Mouse (Mus musculus) midbrain, embryonic 14.5 days (tissue): Measurements from ENCODE around the gene 1700061G19Rik. TPM values are rescaled to one million over a fixed set of nuclear protein-coding genes. Genes with fewer than 3 reads are reported as not detected.

ENCODE experiments used
- ATAC-seq: fragments of 200-750 bp; cut with Nextera tagmentation; 2 replicates; pipeline ENCODE4 v1.8.0; 2017; ENCODE audit warnings: moderate number of reproducible peaks, moderate library complexity; ENCODE audit not compliant: low FRiP score, low TSS enrichment
- DNase-seq: peaks from one replicate; pipeline ENCODE4 v3.0.0-alpha.2; 2015
- H3K27ac ChIP-seq: fragments of 300-500 bp; sonication (generic); replicated peaks from 2 replicates; pipeline ENCODE4 v1.5.1; 2014; ENCODE audit warnings: mild to moderate bottlenecking, low read depth, low read length, moderate library complexity
- H3K27me3 ChIP-seq: fragments of 300-500 bp; sonication (generic); 2 replicates; pipeline ENCODE4 v1.6.1; 2014; ENCODE audit warnings: low read length, control low read depth, mixed read lengths; ENCODE audit not compliant: control insufficient read depth, insufficient read depth
- H3K36me3 ChIP-seq: fragments of 300-500 bp; sonication (generic); 2 replicates; pipeline ENCODE4 v1.6.1; 2014; ENCODE audit warnings: low read length, control low read depth; ENCODE audit not compliant: control insufficient read depth, insufficient read depth
- H3K4me1 ChIP-seq: fragments of 300-500 bp; sonication (generic); 2 replicates; pipeline ENCODE4 v1.6.1; 2014; ENCODE audit warnings: mild to moderate bottlenecking, antibody characterized with exemption, low read length, control low read depth; ENCODE audit not compliant: control insufficient read depth, insufficient read depth
- H3K4me2 ChIP-seq: fragments of 300-500 bp; sonication (generic); 2 replicates; pipeline ENCODE4 v1.6.1; 2014; ENCODE audit warnings: mild to moderate bottlenecking, low read length, moderate library complexity
- H3K4me3 ChIP-seq: fragments of 300-500 bp; sonication (generic); replicated peaks from 2 replicates; pipeline ENCODE4 v1.5.1; 2014; ENCODE audit warnings: low read depth, low read length
- H3K9ac ChIP-seq: fragments of 300-500 bp; sonication (generic); replicated peaks from 2 replicates; pipeline ENCODE4 v1.6.1; 2014; ENCODE audit warnings: mild to moderate bottlenecking, low read length, moderate library complexity
- H3K9me3 ChIP-seq: fragments of 300-500 bp; sonication (generic); 2 replicates; pipeline ENCODE4 v1.6.1; 2016; ENCODE audit warnings: low read length, control low read depth, mixed read lengths; ENCODE audit not compliant: control insufficient read depth
- WGBS: fragments of 180-500 bp; shearing (Covaris S2); extraction: QIAGEN DNeasy Blood & Tissue Kit; methylation state at CpG from one replicate; pipeline ENCODE4 v1.1.7; 2014; 5-methylcytosine and 5-hydroxymethylcytosine counted together
- polyA plus RNA-seq: library from polyadenylated mRNA; unstranded; fragments of >200 nt; fragmentation: Nextera tagmentation; extraction: Ambion mirVana; gene quantifications from 2 replicates; pipeline ENCODE4 v1.2.1, GENCODE M21; 2014

Gene 1700061G19Rik
- polyA plus RNA-seq, 1 experiment from 2014 or later: 0.36 TPM

- DNase-seq: no peak
- no peak overlapping the region for H3K27ac ChIP-seq
- no peaks in the 10 kb centered on the region for H3K27me3 ChIP-seq
- 76% methylated on average over 8 of the region's 8 CpGs for WGBS
- no peaks in the 10 kb centered on the region for H3K9me3 ChIP-seq
- no peak for ATAC-seq
- no peak overlapping the region for H3K4me3 ChIP-seq
- H3K4me1 ChIP-seq: no peaks in the 10 kb centered on the region
- no peak overlapping the region for H3K9ac ChIP-seq
- H3K36me3 ChIP-seq: no peaks in the 10 kb centered on the region
- H3K4me2 ChIP-seq: no peak overlapping the region
Measured at GRCm38 (mm10) chr17:56876981-56877380, 1.7 kb downstream of the 1700061G19Rik start.

- Histone ChIP-seq H3K4me1 (no peaks in the 10 kb centered on the region), H3K27ac (no peak overlapping the region), H3K4me2 (no peak overlapping the region), H3K36me3 (no peaks in the 10 kb centered on the region), H3K9ac (no peak overlapping the region), H3K9me3 (no peaks in the 10 kb centered on the region), H3K4me3 (no peak overlapping the region), H3K27me3 (no peaks in the 10 kb centered on the region)
- 90% methylated on average over 19 of the region's 19 CpGs for whole genome bisulfite sequencing
- DNase-seq (no peak), ATAC-seq (no peak)
Measured at GRCm38 (mm10) chr17:56877426-56877825, 2.1 kb downstream of the 1700061G19Rik start.

DNA sequence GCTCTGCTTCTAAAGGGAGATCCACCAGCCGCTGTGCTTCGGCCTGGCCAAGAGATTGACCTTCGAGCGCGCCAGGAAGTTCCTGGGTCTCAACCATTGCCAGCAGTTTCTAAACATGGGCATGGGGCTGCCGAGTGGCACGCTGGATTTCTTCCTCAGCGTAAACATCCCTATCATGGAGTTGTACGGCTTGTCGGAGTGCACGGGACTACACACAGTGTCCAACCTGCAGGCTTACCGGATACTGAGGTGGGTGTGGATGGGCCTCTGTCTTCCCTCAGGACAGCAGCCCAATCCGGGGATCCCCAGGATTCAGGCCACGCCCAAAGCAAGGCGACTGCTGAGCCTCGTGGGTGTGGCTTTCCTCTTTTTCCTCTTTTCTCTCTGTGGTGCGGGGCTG is 8.3 kb downstream of the 1700061G19Rik start:
- DNase-seq (no peak), ATAC-seq (no peak)
- Histone ChIP-seq H3K4me1 (no peaks in the 10 kb centered on the region), H3K9me3 (no peaks in the 10 kb centered on the region), H3K36me3 (no peaks in the 10 kb centered on the region), H3K4me3 (no peak overlapping the region), H3K4me2 (no peak overlapping the region), H3K9ac (no peak overlapping the region), H3K27me3 (no peaks in the 10 kb centered on the region), H3K27ac (no peak overlapping the region)
- WGBS: 58% methylated on average over 17 of the region's 17 CpGs

- H3K4me1 ChIP-seq: no peaks in the 10 kb centered on the region
- H3K4me2 ChIP-seq: no peak overlapping the region
- no peak overlapping the region for H3K9ac ChIP-seq
- H3K36me3 ChIP-seq: no peaks in the 10 kb centered on the region; the same call in 1 of the 2 replicates
- no peak for ATAC-seq
- 82% methylated on average over 5 of the region's 5 CpGs for WGBS
- no peak for DNase-seq
- no peak overlapping the region for H3K4me3 ChIP-seq
- no peaks in the 10 kb centered on the region for H3K27me3 ChIP-seq
- no peaks in the 10 kb centered on the region for H3K9me3 ChIP-seq
- H3K27ac ChIP-seq: no peak overlapping the region
Measured at GRCm38 (mm10) chr17:56884331-56884730, 9.1 kb downstream of the 1700061G19Rik start.

GRCm38 (mm10) chr17:56884809-56885208 is 9.5 kb downstream of the 1700061G19Rik start:
- H3K27me3 ChIP-seq: no peaks in the 10 kb centered on the region
- DNase-seq (no peak), ATAC-seq (no peak)
- H3K4me3 ChIP-seq: no peak overlapping the region
- no peak overlapping the region for H3K9ac ChIP-seq
- 92% methylated on average over 17 of the region's 17 CpGs for WGBS
- H3K36me3 ChIP-seq: no peaks in the 10 kb centered on the region; the same call in 1 of the 2 replicates
- no peaks in the 10 kb centered on the region for H3K4me1 ChIP-seq
- H3K27ac ChIP-seq: no peak overlapping the region
- H3K4me2 ChIP-seq: no peak overlapping the region
- no peaks in the 10 kb centered on the region for H3K9me3 ChIP-seq

DNA sequence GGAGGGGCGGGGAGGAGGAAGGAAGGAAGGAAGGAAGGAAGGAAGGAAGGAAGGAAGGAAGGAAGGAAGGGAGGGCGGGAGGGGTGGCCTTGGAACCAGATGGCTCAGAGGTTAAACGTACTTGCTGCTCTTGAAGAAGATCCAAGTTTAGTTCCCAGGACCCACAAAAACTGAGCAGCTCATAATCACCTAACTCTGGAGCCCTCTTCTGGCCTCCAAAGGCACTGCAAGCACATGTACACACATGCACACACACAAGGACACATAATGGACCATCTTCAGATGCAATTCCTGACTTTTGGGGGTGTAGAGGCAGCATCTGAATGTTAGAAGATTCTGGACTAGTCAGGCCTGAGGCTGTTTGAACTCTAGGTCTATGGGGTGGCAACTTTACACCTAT is 12.8 kb downstream of the 1700061G19Rik start:
- Histone ChIP-seq H3K27me3 (no peaks in the 10 kb centered on the region), H3K4me2 (no peak overlapping the region), H3K4me3 (no peak overlapping the region), H3K9ac (no peak overlapping the region), H3K4me1 (no peaks in the 10 kb centered on the region), H3K36me3 (peaks cover 22% of the 10 kb centered on the region), H3K9me3 (no peaks in the 10 kb centered on the region), H3K27ac (no peak overlapping the region)
- DNase-seq: no peak
- no peak for ATAC-seq
- 91% methylated on average over 2 of the region's 3 CpGs for WGBS

DNA sequence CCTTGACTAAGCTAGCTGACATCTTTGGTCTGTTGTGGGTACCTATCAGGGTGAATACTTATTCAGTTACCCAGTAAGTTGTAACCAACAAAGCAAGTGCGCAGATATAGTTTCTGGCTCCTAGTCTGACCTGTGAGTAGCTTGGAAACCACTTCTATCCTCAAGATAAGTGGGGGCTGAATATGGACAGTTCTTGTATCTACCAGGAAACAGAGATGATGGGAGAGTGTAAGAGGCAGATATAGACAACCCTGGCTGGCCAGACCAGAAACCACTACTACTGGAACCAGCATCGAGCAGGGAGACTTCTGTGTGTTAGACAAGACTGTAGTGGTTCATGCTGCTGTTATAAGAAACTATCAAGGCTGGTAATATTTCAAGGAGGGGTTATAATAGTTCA is 14.7 kb downstream of the 1700061G19Rik start:
- Histone ChIP-seq H3K9me3 (no peaks in the 10 kb centered on the region), H3K4me2 (no peak overlapping the region), H3K4me3 (no peak overlapping the region), H3K9ac (no peak overlapping the region), H3K36me3 (peaks cover 42% of the 10 kb centered on the region), H3K27ac (no peak overlapping the region), H3K27me3 (no peaks in the 10 kb centered on the region), H3K4me1 (no peaks in the 10 kb centered on the region)
- ATAC-seq: no peak
- WGBS: 97% methylated on average over 2 of the region's 2 CpGs
- DNase-seq: no peak

DNA sequence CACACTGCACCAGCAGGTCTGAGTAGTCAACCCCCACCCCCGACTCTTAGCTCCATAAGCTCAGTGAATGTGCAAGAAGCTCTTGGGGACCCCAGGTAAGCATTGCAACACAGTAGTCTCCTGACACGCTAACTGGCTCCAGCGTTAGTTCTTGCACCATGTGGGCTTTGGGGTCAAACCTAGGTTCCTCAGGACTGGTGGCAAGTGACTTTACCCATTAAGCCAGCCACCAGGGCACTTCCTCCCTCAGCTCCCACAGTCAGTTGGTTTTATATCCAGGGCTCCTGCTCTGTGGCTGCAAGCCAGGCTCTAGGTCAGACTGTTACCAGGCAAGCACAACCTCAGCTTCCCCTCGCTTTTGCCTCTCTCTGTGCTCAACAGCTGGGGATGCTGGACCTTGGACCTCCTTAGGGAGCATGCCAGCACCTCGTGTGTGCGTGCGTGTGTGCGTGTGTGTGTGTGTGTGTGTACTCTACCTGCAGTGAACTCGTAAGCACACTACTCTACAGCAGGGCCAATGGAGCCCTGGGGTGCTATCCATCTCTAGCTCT is 20.2 kb downstream of the 1700061G19Rik start:
- 93% methylated on average over 9 of the region's 9 CpGs for WGBS
- Histone ChIP-seq H3K27me3 (no peaks in the 10 kb centered on the region), H3K27ac (no peak overlapping the region), H3K4me2 (no peak overlapping the region), H3K4me3 (no peak overlapping the region), H3K4me1 (peaks cover 12% of the 10 kb centered on the region), H3K36me3 (peaks cover 93% of the 10 kb centered on the region), H3K9me3 (no peaks in the 10 kb centered on the region), H3K9ac (no peak overlapping the region)
- no peak for ATAC-seq
- no peak for DNase-seq

GRCm38 (mm10) chr17:56896513-56897129 is 21.3 kb downstream of the 1700061G19Rik start:
- peak; percentile 71 for DNase-seq
- H3K4me3 ChIP-seq: no peak overlapping the region
- H3K4me1 ChIP-seq: peaks cover 12% of the 10 kb centered on the region
- no peak overlapping the region for H3K9ac ChIP-seq
- WGBS: 51% methylated on average over 6 of the region's 6 CpGs
- peak overlapping the region; percentile 77 for H3K27ac ChIP-seq
- H3K27me3 ChIP-seq: no peaks in the 10 kb centered on the region
- peak; percentile 31; the same call in 1 of the 2 replicates for ATAC-seq
- H3K36me3 ChIP-seq: peaks cover 98% of the 10 kb centered on the region
- no peaks in the 10 kb centered on the region for H3K9me3 ChIP-seq
- H3K4me2 ChIP-seq: no peak overlapping the region
